Mouse (Mus musculus) heart, embryonic 15.5 days (tissue): ENCODE results near the gene Plekhm3. TPM values are rescaled to one million over a fixed set of nuclear protein-coding genes. Genes with fewer than 3 reads are reported as not detected.

Source experiments
- ATAC-seq: fragments of 200-750 bp; cut with Nextera tagmentation; replicated peaks from 2 replicates; pipeline ENCODE4 v1.8.0; 2017; ENCODE audit warnings: low read depth, moderate TSS enrichment; ENCODE audit not compliant: insufficient number of reproducible peaks, insufficient read depth, low FRiP score
- H3K27ac ChIP-seq: fragments of 300-500 bp; sonication (generic); 2 replicates; pipeline ENCODE4 v1.5.1; 2015; ENCODE audit warnings: mild to moderate bottlenecking, inconsistent platforms
- H3K27me3 ChIP-seq: fragments of 300-500 bp; sonication (generic); 2 replicates; pipeline ENCODE4 v1.6.1; 2015; ENCODE audit warnings: inconsistent platforms
- H3K36me3 ChIP-seq: fragments of 300-500 bp; sonication (generic); 2 replicates; pipeline ENCODE4 v1.6.1; 2015; ENCODE audit warnings: mild to moderate bottlenecking, inconsistent platforms
- H3K4me1 ChIP-seq: fragments of 300-500 bp; sonication (generic); replicated peaks from 2 replicates; pipeline ENCODE4 v1.6.1; 2015; ENCODE audit warnings: inconsistent platforms
- H3K4me2 ChIP-seq: fragments of 300-500 bp; sonication (generic); 2 replicates; pipeline ENCODE4 v1.6.1; 2015; ENCODE audit warnings: inconsistent platforms, mild to moderate bottlenecking, moderate library complexity
- H3K4me3 ChIP-seq: fragments of 300-500 bp; sonication (generic); 2 replicates; pipeline ENCODE4 v1.5.1; 2015; ENCODE audit warnings: mild to moderate bottlenecking, inconsistent platforms
- H3K9ac ChIP-seq: fragments of 300-500 bp; sonication (generic); 2 replicates; pipeline ENCODE4 v1.6.1; 2015; ENCODE audit warnings: mild to moderate bottlenecking, inconsistent platforms
- H3K9me3 ChIP-seq: fragments of 300-500 bp; sonication (generic); replicated peaks from 2 replicates; pipeline ENCODE4 v1.6.1; 2016; ENCODE audit warnings: inconsistent platforms
- WGBS: fragments of 180-500 bp; shearing (Covaris S2); methylation state at CpG from one replicate; pipeline ENCODE4 v1.1.7; 2015; ENCODE audit warnings: mixed read lengths; 5-methylcytosine and 5-hydroxymethylcytosine counted together
- polyA plus RNA-seq: library from polyadenylated mRNA; unstranded; fragments of >200 nt; fragmentation: Nextera tagmentation; extraction: Ambion mirVana; gene quantifications from 2 replicates; pipeline ENCODE4 v1.2.1, GENCODE M21; 2015

Gene Plekhm3
- polyA plus RNA-seq, 1 experiment from 2014 or later = 5.8 TPM

DNA sequence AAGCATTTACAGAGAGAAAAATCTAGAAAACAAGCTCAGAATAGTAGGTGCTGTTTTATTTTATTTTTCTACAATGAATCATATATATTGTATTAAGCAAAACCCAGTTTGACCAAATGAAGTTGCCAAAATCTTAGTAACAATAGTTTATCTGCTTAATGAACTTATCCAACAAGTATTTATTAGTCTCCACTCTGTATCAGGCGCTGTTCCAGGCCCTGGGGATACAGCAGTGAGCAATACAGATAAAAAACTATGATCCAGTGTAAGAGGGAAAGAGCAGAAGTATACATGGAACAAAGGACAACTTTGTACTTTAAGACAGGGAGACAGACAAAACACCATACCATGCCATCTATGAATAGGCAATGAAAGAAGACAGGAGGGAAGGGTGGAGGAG, 81.5 kb downstream of the Plekhm3 start:
- peaks cover 7% of the 10 kb centered on the region for H3K4me1 ChIP-seq
- H3K27ac ChIP-seq = no peak overlapping the region
- no peak overlapping the region for H3K4me2 ChIP-seq
- no peak overlapping the region for H3K9ac ChIP-seq
- no peak for ATAC-seq
- H3K4me3 ChIP-seq = no peak overlapping the region
- WGBS = 82% methylated on average over 1 of the region's 1 CpGs
- no peaks in the 10 kb centered on the region for H3K27me3 ChIP-seq
- no peaks in the 10 kb centered on the region for H3K9me3 ChIP-seq
- no peaks in the 10 kb centered on the region for H3K36me3 ChIP-seq

DNA sequence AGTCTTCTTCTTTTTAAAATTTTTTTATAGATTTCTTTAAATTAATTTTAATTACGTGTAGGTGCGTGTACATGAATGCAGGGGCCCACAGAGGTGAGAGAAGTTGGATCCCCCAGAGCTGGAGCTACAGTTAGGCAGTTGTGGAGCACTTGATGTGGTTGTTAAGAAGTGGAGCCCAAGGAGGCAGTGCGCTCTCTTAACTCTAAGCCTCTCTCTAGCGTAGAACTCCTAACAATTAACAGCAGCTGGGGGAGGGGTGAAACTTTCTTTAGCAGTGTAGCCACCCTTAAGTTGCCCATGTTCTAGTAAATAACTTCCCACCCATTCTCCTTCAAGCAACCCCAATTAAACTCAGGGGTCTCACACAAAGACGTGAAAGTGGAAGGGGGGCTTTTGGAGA, 84.7 kb downstream of the Plekhm3 start:
- Histone ChIP-seq H3K9ac (no peak overlapping the region), H3K9me3 (no peaks in the 10 kb centered on the region), H3K27ac (no peak overlapping the region), H3K4me3 (no peak overlapping the region), H3K36me3 (no peaks in the 10 kb centered on the region), H3K4me1 (peaks cover 10% of the 10 kb centered on the region; the same call in 1 of the 2 replicates), H3K4me2 (no peak overlapping the region), H3K27me3 (no peaks in the 10 kb centered on the region)
- ATAC-seq = no peak
- 88% methylated on average over 5 of the region's 5 CpGs for WGBS

DNA sequence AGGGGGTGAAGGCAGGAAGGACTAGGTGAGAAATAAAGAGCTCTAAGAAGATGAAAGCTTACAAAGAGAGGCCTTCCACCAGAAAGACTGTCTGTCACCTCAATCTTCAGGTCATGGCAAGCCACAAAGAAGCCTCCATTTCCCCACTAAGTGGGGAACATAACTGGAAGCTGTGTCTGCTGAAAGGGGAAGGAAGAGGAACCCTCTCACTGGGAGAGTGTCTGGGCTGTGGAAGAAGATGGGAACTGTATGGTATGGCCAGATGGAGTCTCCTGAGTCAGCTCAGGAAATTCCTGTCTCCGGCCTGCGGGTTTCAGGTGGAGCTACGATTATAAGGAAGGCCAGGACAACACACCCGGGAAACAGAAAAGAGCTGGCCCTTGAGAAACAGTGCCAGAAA, 88.9 kb downstream of the Plekhm3 start:
- Histone ChIP-seq H3K9me3 (no peaks in the 10 kb centered on the region), H3K36me3 (no peaks in the 10 kb centered on the region), H3K4me1 (peaks cover 3% of the 10 kb centered on the region; the same call in 1 of the 2 replicates), H3K4me3 (no peak overlapping the region), H3K4me2 (no peak overlapping the region), H3K27ac (no peak overlapping the region), H3K27me3 (no peaks in the 10 kb centered on the region), H3K9ac (no peak overlapping the region)
- WGBS = 42% methylated on average over 4 of the region's 4 CpGs
- ATAC-seq = no peak

DNA sequence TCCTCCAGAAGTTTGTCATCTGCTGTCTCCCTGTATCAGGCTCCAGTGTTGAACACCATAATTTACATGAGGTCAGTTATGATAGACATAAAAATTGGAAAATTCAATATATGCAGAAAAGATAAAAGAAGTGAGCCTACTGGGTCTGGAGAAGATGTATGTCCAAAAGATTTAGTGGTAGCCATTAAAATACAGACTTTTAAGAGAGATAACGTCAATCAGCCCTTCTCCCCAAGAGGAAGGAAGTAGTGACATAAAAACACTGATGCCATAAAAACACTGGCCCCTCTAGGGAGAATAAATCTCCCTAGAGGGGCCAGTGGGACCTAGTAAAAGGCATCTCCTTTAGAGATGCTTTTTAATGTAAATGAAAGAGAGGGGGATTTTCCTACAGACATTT, 90.5 kb downstream of the Plekhm3 start:
- Histone ChIP-seq H3K9ac (no peak overlapping the region), H3K27ac (no peak overlapping the region), H3K4me2 (no peak overlapping the region), H3K36me3 (no peaks in the 10 kb centered on the region), H3K27me3 (no peaks in the 10 kb centered on the region), H3K4me1 (peaks cover 3% of the 10 kb centered on the region; the same call in 1 of the 2 replicates), H3K4me3 (no peak overlapping the region), H3K9me3 (no peaks in the 10 kb centered on the region)
- ATAC-seq = no peak
- 60% methylated on average over 1 of the region's 1 CpGs for WGBS

DNA sequence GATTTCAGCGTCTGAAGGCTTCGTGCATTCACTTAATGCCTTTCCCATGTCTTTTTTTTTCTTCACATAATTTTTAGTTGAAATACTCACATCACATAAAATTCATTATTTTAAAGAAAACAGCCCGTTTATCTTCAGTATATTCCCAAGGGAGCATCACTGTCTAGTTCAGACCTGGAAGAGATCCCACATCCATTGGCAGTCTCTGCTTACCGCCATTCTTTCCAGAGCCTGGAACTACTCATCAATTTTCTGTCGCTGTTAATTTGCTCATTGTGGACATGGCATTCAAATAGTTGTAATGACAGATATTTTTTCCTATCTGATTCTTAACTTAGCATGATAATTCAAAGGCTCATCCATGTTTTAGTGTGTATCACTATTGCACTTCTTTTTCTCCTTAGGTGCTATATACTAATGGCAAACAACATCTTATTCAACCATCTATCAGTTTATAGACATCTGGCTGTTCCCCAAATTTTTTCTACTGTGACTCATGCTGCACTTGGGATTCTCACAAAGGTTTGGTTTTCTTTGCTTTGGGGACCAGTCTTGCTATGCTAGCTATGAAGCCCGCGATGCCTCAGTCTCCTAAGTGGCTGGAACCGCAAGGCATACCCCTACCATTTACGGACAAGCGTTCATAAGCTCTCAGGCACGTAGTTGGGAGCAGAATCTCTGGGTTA, 96.2 kb downstream of the Plekhm3 start:
- no peak overlapping the region for H3K9ac ChIP-seq
- no peak for ATAC-seq
- no peaks in the 10 kb centered on the region for H3K4me1 ChIP-seq
- no peaks in the 10 kb centered on the region for H3K27me3 ChIP-seq
- no peaks in the 10 kb centered on the region for H3K9me3 ChIP-seq
- H3K36me3 ChIP-seq = no peaks in the 10 kb centered on the region
- no peak overlapping the region for H3K27ac ChIP-seq
- 83% methylated on average over 11 of the region's 11 CpGs for WGBS
- H3K4me3 ChIP-seq = no peak overlapping the region
- H3K4me2 ChIP-seq = no peak overlapping the region

DNA sequence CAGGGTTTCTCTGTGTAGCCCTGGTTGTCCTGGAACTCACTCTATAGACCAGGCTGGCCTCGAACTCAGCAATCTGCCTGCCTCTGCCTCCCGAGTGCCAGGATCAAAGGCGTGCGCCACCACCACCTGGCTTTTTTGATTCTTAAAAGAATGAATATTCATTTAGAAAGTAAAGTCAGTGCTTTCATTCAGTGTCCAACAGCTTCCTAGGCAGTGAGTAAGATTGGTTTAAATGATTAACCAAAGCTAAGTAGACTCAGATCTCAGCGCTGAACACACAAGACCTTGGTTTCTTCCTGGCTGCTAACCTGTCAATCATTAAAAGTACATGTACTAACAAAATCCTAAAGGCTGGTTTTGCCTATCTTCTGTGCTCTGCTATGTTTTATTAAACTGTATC, 96.8 kb downstream of the Plekhm3 start:
- H3K36me3 ChIP-seq = no peaks in the 10 kb centered on the region
- no peaks in the 10 kb centered on the region for H3K4me1 ChIP-seq
- H3K4me3 ChIP-seq = no peak overlapping the region
- no peaks in the 10 kb centered on the region for H3K9me3 ChIP-seq
- no peak overlapping the region for H3K4me2 ChIP-seq
- H3K27me3 ChIP-seq = no peaks in the 10 kb centered on the region
- ATAC-seq = no peak
- H3K27ac ChIP-seq = no peak overlapping the region
- WGBS = 90% methylated on average over 5 of the region's 5 CpGs
- no peak overlapping the region for H3K9ac ChIP-seq

DNA sequence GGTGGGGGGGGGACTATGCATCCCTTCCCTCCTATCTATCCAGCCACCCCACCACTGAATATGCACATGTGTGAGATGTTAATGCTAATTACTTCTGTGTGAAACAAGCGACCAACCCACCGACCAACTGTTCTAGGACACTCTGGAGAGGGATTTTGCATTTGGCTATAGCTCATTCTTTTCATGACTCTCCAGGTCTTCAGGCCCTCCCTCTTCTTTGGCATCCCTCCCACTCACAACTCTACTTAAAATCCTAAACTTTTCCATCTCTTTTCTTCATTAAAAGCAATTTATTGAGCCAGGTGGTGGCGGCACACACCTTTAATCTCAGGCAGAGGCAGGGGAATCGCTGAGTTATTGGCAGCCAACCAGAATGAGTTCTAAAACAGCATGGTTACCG, 101.8 kb downstream of the Plekhm3 start:
- no peaks in the 10 kb centered on the region for H3K27me3 ChIP-seq
- H3K36me3 ChIP-seq = no peaks in the 10 kb centered on the region
- H3K4me1 ChIP-seq = peaks cover 12% of the 10 kb centered on the region
- 74% methylated on average over 5 of the region's 5 CpGs for WGBS
- H3K4me3 ChIP-seq = no peak overlapping the region
- no peak for ATAC-seq
- H3K27ac ChIP-seq = no peak overlapping the region
- no peaks in the 10 kb centered on the region for H3K9me3 ChIP-seq
- no peak overlapping the region for H3K9ac ChIP-seq
- no peak overlapping the region for H3K4me2 ChIP-seq

DNA sequence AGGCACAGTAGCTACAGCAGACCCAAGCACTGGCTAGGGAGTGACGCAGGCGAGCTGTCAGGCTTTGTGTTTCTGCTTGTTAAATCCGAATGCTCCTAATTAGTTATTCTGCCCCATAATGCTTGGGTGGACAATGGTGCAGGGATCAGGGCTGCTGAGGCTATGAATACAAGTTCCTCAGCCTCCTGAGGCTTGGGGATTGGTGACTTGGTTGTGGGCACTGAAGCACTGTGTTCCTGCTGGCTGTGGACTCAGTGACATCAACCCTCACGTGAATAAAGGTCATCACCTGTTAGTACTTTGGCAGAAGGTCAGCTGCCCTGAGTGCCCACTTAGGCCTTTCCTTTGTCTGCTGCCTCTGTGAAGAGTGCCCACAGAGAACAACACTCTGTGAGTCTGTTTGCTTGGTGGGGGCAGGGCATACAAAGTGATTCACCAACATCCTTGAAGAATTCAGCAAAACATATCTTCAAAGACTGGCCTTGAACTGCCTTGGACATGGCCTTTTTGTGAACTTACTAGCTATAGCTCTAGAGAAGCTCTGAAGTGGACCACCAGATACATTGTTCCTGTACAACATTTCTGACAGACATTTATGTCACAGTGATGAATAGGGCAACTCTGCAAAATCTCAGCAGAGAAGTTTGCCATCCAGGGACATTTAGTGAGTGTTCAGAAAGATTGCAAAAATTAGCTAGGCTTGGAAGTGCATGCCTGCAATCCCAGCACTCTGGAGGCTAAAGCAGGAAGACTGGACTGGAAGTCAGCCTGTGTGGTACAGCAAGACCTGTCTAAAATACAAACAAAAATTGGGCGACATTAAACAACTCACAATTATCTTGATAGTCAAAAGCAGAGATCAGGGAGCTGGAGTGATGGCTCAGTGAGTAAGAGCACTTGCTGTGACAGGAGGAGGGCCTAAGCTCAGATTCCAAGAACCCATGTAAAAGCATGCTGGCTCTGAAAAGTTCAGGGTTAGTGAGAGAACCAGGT, 102.6 kb downstream of the Plekhm3 start:
- H3K36me3 ChIP-seq = no peaks in the 10 kb centered on the region
- H3K9me3 ChIP-seq = no peaks in the 10 kb centered on the region
- no peak overlapping the region for H3K9ac ChIP-seq
- peaks cover 13% of the 10 kb centered on the region for H3K4me1 ChIP-seq
- ATAC-seq = no peak
- no peak overlapping the region for H3K27ac ChIP-seq
- H3K4me2 ChIP-seq = no peak overlapping the region
- WGBS = 68% methylated on average over 5 of the region's 5 CpGs
- no peaks in the 10 kb centered on the region for H3K27me3 ChIP-seq
- no peak overlapping the region for H3K4me3 ChIP-seq

DNA sequence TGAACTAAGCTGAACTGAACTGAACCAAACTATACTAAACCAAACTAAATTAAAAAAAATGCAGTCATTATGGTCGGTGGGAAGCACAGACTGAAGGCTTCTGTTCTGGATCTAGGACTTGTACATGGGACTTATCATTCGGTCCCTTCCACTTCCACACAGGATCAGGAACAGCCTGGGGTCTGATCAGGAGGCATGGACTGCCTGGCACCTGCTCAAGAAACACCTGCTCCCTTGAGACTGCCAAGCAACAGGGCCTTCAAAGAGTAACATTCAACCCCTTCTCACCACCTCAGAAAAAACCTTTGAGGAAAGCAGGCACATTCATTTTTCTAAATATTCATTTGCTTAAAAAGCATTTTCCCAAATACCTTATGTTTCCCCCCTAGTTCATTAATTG, 103.4 kb downstream of the Plekhm3 start:
- H3K9ac ChIP-seq = no peak overlapping the region
- H3K36me3 ChIP-seq = no peaks in the 10 kb centered on the region
- no peaks in the 10 kb centered on the region for H3K9me3 ChIP-seq
- H3K4me1 ChIP-seq = peaks cover 19% of the 10 kb centered on the region
- H3K27ac ChIP-seq = no peak overlapping the region
- no peak overlapping the region for H3K4me2 ChIP-seq
- WGBS = 80% methylated on average over 2 of the region's 2 CpGs
- ATAC-seq = no peak
- no peaks in the 10 kb centered on the region for H3K27me3 ChIP-seq
- H3K4me3 ChIP-seq = no peak overlapping the region

DNA sequence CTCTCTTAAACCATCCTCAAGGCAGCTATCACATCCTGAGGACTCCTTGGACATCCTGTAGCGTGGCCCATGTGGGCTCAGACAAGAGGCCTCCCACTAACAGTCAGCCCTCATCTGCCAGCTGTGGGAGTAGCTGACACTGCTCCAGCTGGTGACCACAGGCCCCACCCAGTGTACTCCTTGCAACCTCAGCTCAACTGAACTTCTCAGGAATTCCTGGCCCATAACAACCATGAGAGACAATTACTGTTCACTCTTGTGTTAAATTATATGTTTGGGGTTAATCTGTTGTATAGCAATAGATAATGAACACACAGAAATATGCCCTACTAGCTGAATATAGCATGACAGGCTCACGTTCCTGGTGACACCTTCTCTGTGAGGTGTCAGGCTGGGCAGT, 104.4 kb downstream of the Plekhm3 start:
- H3K9ac ChIP-seq = no peak overlapping the region
- H3K27me3 ChIP-seq = no peaks in the 10 kb centered on the region
- no peak overlapping the region for H3K27ac ChIP-seq
- no peaks in the 10 kb centered on the region for H3K36me3 ChIP-seq
- 75% methylated on average over 2 of the region's 2 CpGs for WGBS
- H3K4me2 ChIP-seq = no peak overlapping the region
- H3K4me1 ChIP-seq = peaks cover 19% of the 10 kb centered on the region
- ATAC-seq = no peak
- H3K4me3 ChIP-seq = no peak overlapping the region
- no peaks in the 10 kb centered on the region for H3K9me3 ChIP-seq

DNA sequence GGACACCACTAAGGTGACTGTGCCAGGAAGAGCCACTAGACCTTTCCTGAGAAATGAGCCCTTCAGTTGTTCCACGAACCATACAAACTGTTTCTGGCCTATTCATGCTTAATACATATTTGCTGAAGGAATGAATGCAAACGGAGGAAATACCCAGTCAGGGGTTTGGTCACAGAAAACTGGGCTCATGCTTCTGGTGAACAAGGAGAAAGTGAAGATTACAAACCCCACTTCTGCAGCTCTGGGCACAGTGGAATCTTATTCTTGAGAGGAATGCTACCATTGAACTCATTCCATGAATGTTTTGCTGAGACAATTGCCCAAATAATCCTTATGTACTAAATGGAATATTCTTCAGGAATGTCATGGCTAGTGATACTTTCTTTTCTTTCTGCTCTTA, 106.3 kb downstream of the Plekhm3 start:
- H3K4me2 ChIP-seq = no peak overlapping the region
- ATAC-seq = no peak
- H3K27me3 ChIP-seq = no peaks in the 10 kb centered on the region
- no peaks in the 10 kb centered on the region for H3K9me3 ChIP-seq
- no peak overlapping the region for H3K9ac ChIP-seq
- H3K27ac ChIP-seq = no peak overlapping the region
- WGBS = 78% methylated on average over 2 of the region's 2 CpGs
- no peaks in the 10 kb centered on the region for H3K36me3 ChIP-seq
- H3K4me3 ChIP-seq = no peak overlapping the region
- H3K4me1 ChIP-seq = peaks cover 19% of the 10 kb centered on the region
